Mouse (Mus musculus): ENCODE results near the gene Spag8.

GRCm38 (mm10) chr4:43613060-43613730, 40.2 kb downstream of the Spag8 start:
- TF ChIP-seq GATA1 (IDR thresholded peaks at IDR 0.05; ENCODE audit: low read length) (no peak), TAL1 (IDR thresholded peaks at IDR 0.05; ENCODE audit: low read length) (no peak)

Data from erythroblast, embryonic 14.5 days (primary cell).